Mouse (Mus musculus) liver, embryonic 14.5 days (tissue): ENCODE data around the gene Myl10.

Experiments used
- CTCF ChIP-seq: IDR thresholded peaks from 2 replicates; pipeline ENCODE4 v1.5.1; 2016; ENCODE audit warnings: antibody characterized with exemption, low read depth, control low read depth
- EP300 ChIP-seq: IDR thresholded peaks from 2 replicates; pipeline ENCODE4 v1.6.1; 2016; ENCODE audit warnings: antibody characterized with exemption, low read depth

DNA sequence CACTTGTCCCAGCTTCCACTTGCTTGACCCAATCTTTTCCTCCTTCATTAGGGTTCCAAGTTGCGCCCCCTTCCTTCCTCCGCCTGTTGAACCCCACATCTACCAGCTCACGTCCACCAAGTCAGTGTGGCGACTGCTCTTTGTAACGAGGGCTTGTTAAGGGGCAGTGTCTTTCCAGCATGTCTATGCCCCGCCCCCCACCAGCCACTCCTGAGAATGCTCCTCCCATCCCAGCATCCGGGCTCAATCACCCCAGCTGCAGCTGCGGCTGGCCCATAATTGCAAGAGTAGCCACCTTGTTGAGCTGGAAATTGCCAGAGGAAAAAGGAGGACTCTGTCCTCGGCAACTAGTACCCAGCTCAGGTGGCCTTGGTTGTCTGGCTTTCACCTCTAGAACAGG lies 53.6 kb downstream of the Myl10 start:
- TF ChIP-seq CTCF (no peak), EP300 (no peak)
